Mouse (Mus musculus) adrenal gland, postnatal 10 days (tissue): ENCODE results near the gene Polr2m. TPM values are rescaled to one million over a fixed set of nuclear protein-coding genes. Genes with fewer than 3 reads are reported as not detected.
"Not testable (repeated sequence)": the region's sequence is repeated elsewhere in the genome, so short reads cannot be mapped to it uniquely, and the experiment has no call there.

ENCODE experiments used
- DNase-seq: peaks from one replicate; pipeline ENCODE4 v3.0.0; 2021; ENCODE audit warnings: mixed read lengths
- long read RNA-seq, 2 experiments: library from polyadenylated mRNA; stranded (forward); transcript quantifications; one replicate each; pipeline ENCODE4 v2.0.0; 2021
- total RNA-seq, 2 experiments: library from RNA; stranded (reverse); gene quantifications; 2 replicates each; pipeline ENCODE4 v1.2.3; 2021

Gene Polr2m
- total RNA-seq, result 100 to 1,000 TPM; 173 to 196 TPM
- long read RNA-seq, experiment 1, transcript Polr2m-201 (4 exons, 2,200 nt), result major isoform, 465 of 521 reads
- long read RNA-seq, experiment 1, transcript Polr2m-202 (4 exons, 2,138 nt), result minor isoform, 33 of 521 reads
- long read RNA-seq, experiment 1, partial matches to known transcripts, result 14 of 521 reads
- long read RNA-seq, experiment 1, other reads (novel, unspliced or antisense), result 9 of 521 reads
- long read RNA-seq, experiment 2, transcript Polr2m-201 (4 exons, 2,200 nt), result major isoform, 255 of 282 reads
- long read RNA-seq, experiment 2, transcript Polr2m-202 (4 exons, 2,138 nt), result minor isoform, 14 of 282 reads
- long read RNA-seq, experiment 2, partial matches to known transcripts, result 12 of 282 reads
- long read RNA-seq, experiment 2, other reads (novel, unspliced or antisense), result 1 of 282 reads

- peak; percentile 99 for DNase-seq
Observed at GRCm38 (mm10) chr9:71485475-71486094, at the start of gene Polr2m. TSS of gene Polr2m (minus strand) at chr9:71485935.

DNA sequence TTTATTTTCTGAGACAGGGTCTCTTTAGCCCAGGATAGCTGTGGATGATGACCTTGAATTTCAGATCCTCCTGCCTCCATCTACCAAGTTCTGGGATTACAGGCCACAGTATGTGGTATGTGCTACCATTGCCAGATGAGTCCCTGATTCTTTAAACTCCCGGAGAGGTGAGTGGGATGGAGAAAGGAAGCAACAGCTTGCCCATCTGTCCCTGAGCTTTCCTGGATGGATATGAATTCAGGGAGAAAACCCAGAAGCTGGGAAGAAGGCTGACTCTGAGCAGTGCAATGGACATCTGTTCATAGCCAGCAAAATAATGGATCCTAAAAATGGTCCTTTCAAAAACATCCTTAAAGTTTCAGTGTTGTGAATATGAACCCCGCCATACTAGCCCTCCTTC, 49.3 kb upstream of the Polr2m start:
- no peak for DNase-seq

GRCm38 (mm10) chr9:71529960-71530359, 44.2 kb upstream of the Polr2m start:
- DNase-seq, result no peak

DNA sequence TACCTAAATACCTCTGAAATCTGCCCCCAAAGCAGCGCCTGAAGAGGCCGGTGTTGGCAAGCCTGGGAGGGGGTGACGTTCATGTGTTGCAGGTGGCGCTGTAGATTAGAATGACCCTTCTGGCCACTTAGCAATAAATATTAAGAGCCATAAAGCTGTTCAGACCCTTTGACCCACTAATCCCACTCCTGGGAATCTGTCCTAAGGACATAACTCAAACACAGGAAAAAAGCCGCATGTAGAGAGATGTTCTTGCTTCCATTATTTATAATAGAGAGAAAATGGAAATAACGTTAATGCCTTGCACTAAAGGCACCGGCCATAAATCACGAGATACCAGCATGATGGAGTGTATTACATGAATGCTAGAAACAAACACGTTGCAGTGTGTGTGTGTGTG, 41.7 kb upstream of the Polr2m start:
- no peak for DNase-seq

- DNase-seq, result no peak
Observed at GRCm38 (mm10) chr9:71523901-71524300, 38.2 kb upstream of the Polr2m start.

- DNase-seq, result peak; percentile 12
Observed at GRCm38 (mm10) chr9:71519836-71520235, 34.1 kb upstream of the Polr2m start.

DNA sequence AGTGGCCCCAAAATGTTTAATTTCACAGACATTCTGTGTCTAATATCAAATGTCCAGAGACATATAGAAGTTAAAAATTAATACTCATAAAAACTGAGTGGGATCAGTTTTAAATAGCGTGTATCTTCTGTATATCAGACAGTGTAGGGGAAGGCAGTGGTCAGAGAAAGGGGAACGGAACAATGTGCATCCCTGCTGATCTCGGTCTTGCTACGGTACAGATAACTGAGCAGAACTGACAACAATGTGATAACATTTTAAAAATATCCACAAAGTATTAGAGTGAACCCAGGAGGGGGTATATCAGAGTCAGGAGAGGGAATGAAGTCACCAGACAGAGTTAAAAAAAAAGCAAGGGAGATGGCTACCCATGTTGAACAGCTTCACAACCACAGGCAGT, 31.8 kb upstream of the Polr2m start:
- DNase-seq, result no peak

- DNase-seq, result no peak
Observed at GRCm38 (mm10) chr9:71515862-71516261, 30.1 kb upstream of the Polr2m start.

DNA sequence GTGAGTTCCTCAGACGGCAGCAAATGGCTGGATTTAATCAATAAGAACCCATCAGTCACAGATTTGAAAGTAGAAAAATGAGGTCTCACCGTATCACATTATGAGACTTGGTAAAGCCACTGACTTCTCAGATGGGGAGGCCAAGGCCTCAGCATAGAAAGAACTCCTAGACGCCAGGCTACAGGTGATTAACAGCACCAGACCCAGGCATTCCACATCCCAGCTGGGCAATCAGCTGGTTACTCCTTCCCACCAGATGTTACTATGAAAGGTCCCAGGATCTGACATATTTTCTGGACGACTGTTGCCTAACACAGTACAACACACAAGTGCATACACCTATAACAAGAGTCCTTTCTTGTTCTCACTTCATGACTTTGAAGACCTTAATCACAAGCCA, 27.8 kb upstream of the Polr2m start:
- DNase-seq, result no peak

GRCm38 (mm10) chr9:71512899-71513298, 27.2 kb upstream of the Polr2m start:
- no peak for DNase-seq

- DNase-seq, result no peak
Observed at GRCm38 (mm10) chr9:71498391-71499182, 12.9 kb upstream of the Polr2m start.

GRCm38 (mm10) chr9:71496637-71497036, 10.9 kb upstream of the Polr2m start:
- DNase-seq, result no peak

GRCm38 (mm10) chr9:71493771-71494170, 8.0 kb upstream of the Polr2m start:
- no peak for DNase-seq

- no peak for DNase-seq
Observed at GRCm38 (mm10) chr9:71492296-71493025, 6.7 kb upstream of the Polr2m start.

- no peak for DNase-seq
Observed at GRCm38 (mm10) chr9:71490076-71490475, 4.3 kb upstream of the Polr2m start.

GRCm38 (mm10) chr9:71486127-71486526, 392 bp upstream of the Polr2m start:
- no peak for DNase-seq

DNA sequence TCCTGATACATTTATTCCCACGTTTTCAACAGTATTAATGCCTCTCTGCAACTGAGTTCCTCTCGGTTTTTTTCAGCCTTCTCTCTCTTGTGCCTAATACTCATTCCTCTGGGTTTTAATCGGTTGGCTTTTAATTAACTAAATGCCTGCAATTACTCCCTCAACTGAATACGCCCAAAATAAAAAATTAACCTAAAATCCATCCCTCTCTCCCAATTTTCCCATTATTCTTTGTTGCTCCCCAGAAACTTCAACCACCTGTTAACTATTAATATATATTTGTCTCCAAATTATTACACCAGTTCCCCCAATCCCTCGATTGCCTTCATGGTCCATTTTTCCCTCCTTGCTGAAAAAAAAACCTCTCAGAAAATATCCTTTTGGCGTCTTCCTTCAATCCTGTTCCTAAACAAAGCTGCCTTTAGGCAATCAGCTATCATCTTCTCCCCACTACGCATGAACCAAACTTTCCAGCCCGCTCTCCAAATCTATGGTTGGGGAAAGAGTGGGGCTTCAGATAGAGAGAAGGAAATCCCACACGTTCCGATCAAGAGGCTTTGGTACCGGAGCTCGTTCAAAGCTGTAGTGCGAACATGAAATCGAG, 762 bp downstream of the Polr2m start:
- no peak for DNase-seq

- not testable (repeated sequence) for DNase-seq
Observed at GRCm38 (mm10) chr9:71483872-71484271, 1.9 kb downstream of the Polr2m start.

GRCm38 (mm10) chr9:71480305-71480704, 5.4 kb downstream of the Polr2m start:
- no peak for DNase-seq

DNA sequence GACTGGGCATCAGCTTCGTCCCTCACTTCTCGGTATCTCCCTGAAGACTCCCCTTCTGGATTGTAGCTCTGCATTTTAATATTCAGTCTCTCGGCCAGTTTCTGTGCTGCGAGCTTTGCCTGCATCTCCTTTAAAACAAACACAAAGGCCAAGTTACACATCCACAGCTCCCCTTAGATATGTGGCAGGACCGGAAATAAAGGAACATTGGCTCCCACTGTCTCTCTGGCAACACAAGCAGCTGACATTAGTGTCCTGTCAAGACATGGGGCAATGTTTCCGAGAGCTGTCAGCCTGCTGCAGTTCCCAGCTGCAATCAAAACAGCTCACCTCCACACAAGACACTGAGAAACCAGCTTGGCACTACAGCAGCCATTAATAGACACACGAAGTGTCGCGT, 6.3 kb downstream of the Polr2m start:
- DNase-seq, result no peak

DNA sequence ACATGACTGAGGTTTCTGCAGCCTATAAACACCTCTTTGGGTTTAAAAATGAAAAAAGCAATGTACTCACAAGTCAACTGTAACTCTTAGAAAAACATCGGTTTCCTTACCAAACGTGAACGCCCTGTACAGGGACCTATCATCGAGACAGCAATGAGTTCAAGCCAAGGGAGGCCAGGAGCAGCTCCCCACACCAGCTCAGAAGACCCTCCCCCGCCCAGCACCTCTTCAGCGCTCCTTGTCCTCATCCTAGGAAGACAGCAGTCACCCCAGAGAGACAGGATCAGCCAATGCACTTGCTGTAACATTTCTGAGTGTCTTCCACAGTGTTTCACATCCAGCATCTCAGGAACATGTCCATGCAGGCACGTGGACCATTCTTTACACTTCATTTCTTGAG, 7.1 kb downstream of the Polr2m start:
- DNase-seq, result no peak

DNA sequence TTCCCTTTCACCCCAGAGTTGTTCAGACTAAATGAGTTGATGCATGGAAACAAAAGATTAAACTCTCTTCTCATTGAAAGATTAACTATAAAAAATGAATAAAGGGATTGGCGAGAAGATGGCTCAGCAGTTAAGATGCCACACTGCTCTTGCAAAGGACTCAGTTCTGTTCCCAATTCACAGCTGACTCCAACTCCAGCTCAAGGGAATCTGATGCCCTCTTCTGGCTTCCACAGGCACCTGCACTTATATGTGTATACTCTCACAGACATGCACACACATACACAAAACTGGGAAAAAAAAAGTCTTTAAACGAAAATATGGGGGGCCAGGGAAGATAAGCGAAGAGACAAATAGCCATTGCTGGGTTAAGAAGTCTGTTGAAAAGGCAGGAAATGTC, 9.1 kb downstream of the Polr2m start:
- no peak for DNase-seq
